Mouse (Mus musculus) stomach, postnatal 0 days (tissue): Measurements from ENCODE around the gene Pip4k2c. TPM values are rescaled to one million over a fixed set of nuclear protein-coding genes. Genes with fewer than 3 reads are reported as not detected.

ENCODE experiments used
- ATAC-seq: fragments of 200-750 bp; cut with Nextera tagmentation; 2 replicates; pipeline ENCODE4 v1.8.0; 2017; ENCODE audit not compliant: low FRiP score, low TSS enrichment
- DNase-seq: peaks from one replicate; pipeline ENCODE4 v3.0.0-alpha.2; 2016; ENCODE audit warnings: low spot score
- H3K27ac ChIP-seq: fragments of 300-500 bp; sonication (generic); replicated peaks from 2 replicates; pipeline ENCODE4 v1.5.1; 2014; ENCODE audit warnings: mild to moderate bottlenecking, control low read depth
- H3K27me3 ChIP-seq: fragments of 300-500 bp; sonication (generic); 2 replicates; pipeline ENCODE4 v1.6.1; 2014; ENCODE audit warnings: low read length; ENCODE audit not compliant: control insufficient read depth, insufficient read depth
- H3K36me3 ChIP-seq: fragments of 300-500 bp; sonication (generic); 2 replicates; pipeline ENCODE4 v1.6.1; 2014; ENCODE audit warnings: low read length, mixed read lengths; ENCODE audit not compliant: control insufficient read depth, insufficient read depth
- H3K4me1 ChIP-seq: fragments of 300-500 bp; sonication (generic); replicated peaks from 2 replicates; pipeline ENCODE4 v1.6.1; 2014; ENCODE audit warnings: antibody characterized with exemption; ENCODE audit not compliant: control insufficient read depth, insufficient read depth
- H3K4me2 ChIP-seq: fragments of 300-500 bp; sonication (generic); replicated peaks from 2 replicates; pipeline ENCODE4 v1.6.1; 2014; ENCODE audit warnings: low read depth, mild to moderate bottlenecking, control low read depth, moderate library complexity
- H3K4me3 ChIP-seq: fragments of 300-500 bp; sonication (generic); 2 replicates; pipeline ENCODE4 v1.5.1; 2014; ENCODE audit warnings: low read depth, low read length, control low read depth
- H3K9ac ChIP-seq: fragments of 300-500 bp; sonication (generic); 2 replicates; pipeline ENCODE4 v1.6.1; 2014; ENCODE audit warnings: mild to moderate bottlenecking, low read length, control low read depth, mixed read lengths
- H3K9me3 ChIP-seq: fragments of 300-500 bp; sonication (generic); 2 replicates; pipeline ENCODE4 v1.6.1; 2016; ENCODE audit warnings: low read length; ENCODE audit not compliant: control insufficient read depth
- CTCF ChIP-seq: IDR thresholded peaks from 2 replicates; pipeline ENCODE4 v1.5.1; 2016; ENCODE audit warnings: antibody characterized with exemption, low read depth, mild to moderate bottlenecking, moderate library complexity
- EP300 ChIP-seq: optimal IDR thresholded peaks from 2 replicates; pipeline ENCODE3; 2016; ENCODE audit warnings: antibody characterized with exemption
- whole genome bisulfite sequencing: fragments of 180-500 bp; shearing (Covaris S2); extraction: QIAGEN DNeasy Blood & Tissue Kit; methylation state at CpG from one replicate; pipeline ENCODE4 v1.1.7; 2014; 5-methylcytosine and 5-hydroxymethylcytosine counted together
- polyA plus RNA-seq: library from polyadenylated mRNA; unstranded; fragments of >200 nt; fragmentation: Nextera tagmentation; extraction: Ambion mirVana; gene quantifications from 2 replicates; pipeline ENCODE4 v1.2.1, GENCODE M21; 2015

Pip4k2c gene
- polyA plus RNA-seq, 1 experiment from 2014 or later: 23.2 TPM

GRCm38 (mm10) chr10:127236541-127236940 lies 25.2 kb upstream of the Pip4k2c start:
- ATAC-seq: no peak
- Histone ChIP-seq H3K9me3 (no peaks in the 10 kb centered on the region), H3K4me1 (no peaks in the 10 kb centered on the region), H3K4me2 (no peak overlapping the region), H3K36me3 (no peaks in the 10 kb centered on the region), H3K27ac (no peak overlapping the region), H3K9ac (no peak overlapping the region), H3K4me3 (no peak overlapping the region), H3K27me3 (no peaks in the 10 kb centered on the region)
- 50% methylated on average over 9 of the region's 9 CpGs for WGBS
- no peak for DNase-seq
- TF ChIP-seq CTCF (no peak), EP300 (no peak)

GRCm38 (mm10) chr10:127233141-127233540 lies 21.8 kb upstream of the Pip4k2c start:
- Histone ChIP-seq H3K4me1 (no peaks in the 10 kb centered on the region), H3K27ac (no peak overlapping the region), H3K9me3 (no peaks in the 10 kb centered on the region), H3K4me3 (no peak overlapping the region), H3K4me2 (no peak overlapping the region), H3K9ac (no peak overlapping the region), H3K27me3 (no peaks in the 10 kb centered on the region), H3K36me3 (no peaks in the 10 kb centered on the region)
- WGBS: 81% methylated on average over 9 of the region's 9 CpGs
- TF ChIP-seq CTCF: peak; percentile 52
- no peak for TF ChIP-seq EP300
- DNase-seq (peak; percentile 49), ATAC-seq (no peak)

- Histone ChIP-seq H3K9ac (no peak overlapping the region), H3K36me3 (no peaks in the 10 kb centered on the region), H3K4me1 (no peaks in the 10 kb centered on the region), H3K27me3 (no peaks in the 10 kb centered on the region), H3K4me3 (no peak overlapping the region), H3K27ac (no peak overlapping the region), H3K4me2 (no peak overlapping the region), H3K9me3 (no peaks in the 10 kb centered on the region)
- TF ChIP-seq EP300: no peak
- TF ChIP-seq CTCF: no peak
- DNase-seq (no peak), ATAC-seq (no peak)
- WGBS: 78% methylated on average over 14 of the region's 14 CpGs
Observed at GRCm38 (mm10) chr10:127231741-127232140, 20.4 kb upstream of the Pip4k2c start.

- no peak for DNase-seq
Observed at GRCm38 (mm10) chr10:127230693-127231092, 19.3 kb upstream of the Pip4k2c start.

GRCm38 (mm10) chr10:127228897-127229296 lies 17.5 kb upstream of the Pip4k2c start:
- H3K27ac ChIP-seq: no peak overlapping the region
- no peak overlapping the region for H3K4me3 ChIP-seq
- 15% methylated on average over 4 of the region's 4 CpGs for WGBS
- no peak overlapping the region for H3K4me2 ChIP-seq
- H3K27me3 ChIP-seq: no peaks in the 10 kb centered on the region
- TF ChIP-seq EP300 (no peak), CTCF (peak; percentile 89)
- ATAC-seq (peak; percentile 44; the same call in 1 of the 2 replicates), DNase-seq (no peak)
- H3K36me3 ChIP-seq: no peaks in the 10 kb centered on the region
- H3K9me3 ChIP-seq: no peaks in the 10 kb centered on the region
- no peaks in the 10 kb centered on the region for H3K4me1 ChIP-seq
- no peak overlapping the region for H3K9ac ChIP-seq

More at GRCm38 (mm10) chr10:127230693-127231092, 19.3 kb upstream of the Pip4k2c start:
- Histone ChIP-seq H3K27ac (no peak overlapping the region), H3K4me1 (no peaks in the 10 kb centered on the region), H3K4me2 (no peak overlapping the region), H3K9me3 (no peaks in the 10 kb centered on the region), H3K27me3 (no peaks in the 10 kb centered on the region), H3K9ac (no peak overlapping the region), H3K36me3 (no peaks in the 10 kb centered on the region), H3K4me3 (no peak overlapping the region)
- WGBS: 74% methylated on average over 12 of the region's 12 CpGs
- no peak for TF ChIP-seq EP300
- no peak for TF ChIP-seq CTCF
- no peak for ATAC-seq

GRCm38 (mm10) chr10:127227163-127227562 lies 15.8 kb upstream of the Pip4k2c start:
- ATAC-seq: no peak

More at GRCm38 (mm10) chr10:127227163-127227562, 15.8 kb upstream of the Pip4k2c start:
- H3K4me2 ChIP-seq: no peak overlapping the region
- no peak overlapping the region for H3K4me3 ChIP-seq
- H3K9me3 ChIP-seq: no peaks in the 10 kb centered on the region
- H3K36me3 ChIP-seq: no peaks in the 10 kb centered on the region
- H3K9ac ChIP-seq: no peak overlapping the region
- no peak for TF ChIP-seq CTCF
- TF ChIP-seq EP300: no peak
- H3K27ac ChIP-seq: no peak overlapping the region
- no peak for DNase-seq
- no peaks in the 10 kb centered on the region for H3K4me1 ChIP-seq
- WGBS: 81% methylated on average over 8 of the region's 8 CpGs
- no peaks in the 10 kb centered on the region for H3K27me3 ChIP-seq
